Mouse (Mus musculus) A20 (cell line): ENCODE measurements at regions not wholly inside any gene's neighbourhood (a gene's known extent, or its start where the extent isn't known, plus 50 kb on each side); places are given as distances from the start of the nearest gene placed in this dataset.

Experiments used
- DNase-seq: peaks from one replicate; pipeline ENCODE4 v3.0.0-alpha.2; 2011; ENCODE audit warnings: low read depth, low spot score

DNA sequence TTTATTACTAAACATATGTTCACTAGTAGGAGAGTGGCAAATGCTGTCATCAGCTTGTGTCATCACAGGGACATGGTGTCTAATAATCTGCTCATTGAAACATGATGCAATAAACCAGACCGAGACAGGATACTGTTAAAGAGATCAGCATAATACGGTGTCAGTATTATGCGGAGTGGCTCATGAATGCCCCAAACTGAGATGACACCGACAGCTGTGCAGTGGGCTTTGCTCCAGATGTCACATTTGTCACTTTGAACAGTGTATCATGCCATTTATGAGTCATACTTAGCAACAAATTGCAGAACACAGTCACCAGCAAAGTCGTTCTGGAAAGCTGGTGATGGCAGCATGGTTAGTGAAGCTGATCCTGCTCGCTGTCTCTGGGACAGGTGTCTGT lies 527.2 kb downstream of the Triml1 start:
- DNase-seq = peak; percentile 49

DNA sequence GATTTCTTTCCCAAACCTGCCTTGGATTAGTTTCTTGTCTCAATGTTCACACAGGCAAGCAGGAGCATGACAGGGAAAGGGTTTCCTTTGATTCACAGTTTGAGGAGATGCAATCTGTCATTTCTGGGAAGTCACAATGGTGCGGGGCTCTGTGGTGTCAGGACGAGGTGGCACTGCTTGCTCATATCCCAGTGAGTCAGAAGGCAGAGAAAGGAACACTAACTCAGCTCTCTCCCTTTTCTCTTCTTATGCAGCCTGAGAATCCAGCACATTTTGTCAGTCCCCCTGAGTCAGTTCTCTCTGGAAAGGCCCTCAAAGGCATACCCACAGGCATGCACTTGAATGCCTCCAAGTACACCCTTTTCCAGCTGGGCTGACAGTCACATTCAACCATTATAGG lies 544.6 kb downstream of the Triml1 start:
- no peak for DNase-seq
